Mouse (Mus musculus) heart, embryonic 13.5 days (tissue): Measurements from ENCODE around the gene Ncf4. TPM values are rescaled to one million over a fixed set of nuclear protein-coding genes. Genes with fewer than 3 reads are reported as not detected.

Source experiments
- ATAC-seq: fragments of 200-750 bp; cut with Nextera tagmentation; 2 replicates; pipeline ENCODE4 v1.8.0; 2017; ENCODE audit warnings: moderate TSS enrichment; ENCODE audit not compliant: insufficient number of reproducible peaks, low FRiP score, low TSS enrichment; ENCODE audit errors: extremely low read depth
- H3K27ac ChIP-seq: fragments of 300-500 bp; sonication (generic); replicated peaks from 2 replicates; pipeline ENCODE4 v1.5.1; 2015; ENCODE audit warnings: moderate library complexity, mild to moderate bottlenecking, inconsistent platforms
- H3K27me3 ChIP-seq: fragments of 300-500 bp; sonication (generic); replicated peaks from 2 replicates; pipeline ENCODE4 v1.6.1; 2015; ENCODE audit warnings: mild to moderate bottlenecking, inconsistent platforms
- H3K36me3 ChIP-seq: fragments of 300-500 bp; sonication (generic); 2 replicates; pipeline ENCODE4 v1.6.1; 2015; ENCODE audit warnings: mild to moderate bottlenecking, inconsistent platforms
- H3K4me1 ChIP-seq: fragments of 300-500 bp; sonication (generic); 2 replicates; pipeline ENCODE4 v1.6.1; 2015; ENCODE audit warnings: inconsistent platforms
- H3K4me2 ChIP-seq: fragments of 300-500 bp; sonication (generic); 2 replicates; pipeline ENCODE4 v1.6.1; 2015; ENCODE audit warnings: inconsistent platforms, mild to moderate bottlenecking, moderate library complexity
- H3K4me3 ChIP-seq: fragments of 300-500 bp; sonication (generic); 2 replicates; pipeline ENCODE4 v1.5.1; 2015; ENCODE audit warnings: moderate library complexity, mild to moderate bottlenecking, inconsistent platforms
- H3K9ac ChIP-seq: fragments of 300-500 bp; sonication (generic); 2 replicates; pipeline ENCODE4 v1.6.1; 2015; ENCODE audit warnings: inconsistent platforms, mild to moderate bottlenecking, moderate library complexity
- H3K9me3 ChIP-seq: fragments of 300-500 bp; sonication (generic); 2 replicates; pipeline ENCODE4 v1.6.1; 2016; ENCODE audit warnings: inconsistent platforms
- WGBS: fragments of 180-500 bp; shearing (Covaris S2); methylation state at CpG from one replicate; pipeline ENCODE4 v1.1.7; 2015; ENCODE audit warnings: mixed read lengths; 5-methylcytosine and 5-hydroxymethylcytosine counted together
- microRNA-seq: library from miRNA; unstranded; fragments of <30 nt; microRNA quantifications from one replicate; pipeline ENCODE4, GENCODE M21; 2016
- polyA plus RNA-seq: library from polyadenylated mRNA; unstranded; fragments of >200 nt; fragmentation: Nextera tagmentation; extraction: Ambion mirVana; gene quantifications from 2 replicates; pipeline ENCODE4 v1.2.1, GENCODE M21; 2015

Gene Ncf4
- polyA plus RNA-seq, 1 experiment from 2014 or later = 7.5 TPM

- H3K9me3 ChIP-seq = no peaks in the 10 kb centered on the region
- H3K27me3 ChIP-seq = no peaks in the 10 kb centered on the region
- no peak overlapping the region for H3K4me2 ChIP-seq
- no peak overlapping the region for H3K27ac ChIP-seq
- ATAC-seq = no peak
- no peaks in the 10 kb centered on the region for H3K36me3 ChIP-seq
- no peak overlapping the region for H3K4me3 ChIP-seq
- peaks cover 12% of the 10 kb centered on the region for H3K4me1 ChIP-seq
- 80% methylated on average over 4 of the region's 4 CpGs for WGBS
- H3K9ac ChIP-seq = no peak overlapping the region
These were observed 49.1 kb downstream of the Ncf4 start for GRCm38 (mm10) chr15:78293716-78294115.

GRCm38 (mm10) chr15:78298558-78298957 is 54.0 kb downstream of the Ncf4 start:
- no peak overlapping the region for H3K4me2 ChIP-seq
- H3K27ac ChIP-seq = no peak overlapping the region
- H3K4me3 ChIP-seq = no peak overlapping the region
- no peak overlapping the region for H3K9ac ChIP-seq
- WGBS = 74% methylated on average over 1 of the region's 1 CpGs
- no peaks in the 10 kb centered on the region for H3K36me3 ChIP-seq
- no peaks in the 10 kb centered on the region for H3K27me3 ChIP-seq
- no peaks in the 10 kb centered on the region for H3K9me3 ChIP-seq
- peaks cover 3% of the 10 kb centered on the region; the same call in 1 of the 2 replicates for H3K4me1 ChIP-seq
- ATAC-seq = no peak

GRCm38 (mm10) chr15:78299641-78300040 is 55.0 kb downstream of the Ncf4 start:
- Histone ChIP-seq H3K9ac (no peak overlapping the region), H3K36me3 (no peaks in the 10 kb centered on the region), H3K27me3 (no peaks in the 10 kb centered on the region), H3K4me2 (no peak overlapping the region), H3K27ac (no peak overlapping the region), H3K4me1 (no peaks in the 10 kb centered on the region), H3K4me3 (no peak overlapping the region), H3K9me3 (no peaks in the 10 kb centered on the region)
- ATAC-seq = no peak
- WGBS = 70% methylated on average over 3 of the region's 3 CpGs

GRCm38 (mm10) chr15:78300773-78301172 is 56.2 kb downstream of the Ncf4 start:
- no peak overlapping the region for H3K4me3 ChIP-seq
- no peak overlapping the region for H3K4me2 ChIP-seq
- no peaks in the 10 kb centered on the region for H3K9me3 ChIP-seq
- no peaks in the 10 kb centered on the region for H3K4me1 ChIP-seq
- H3K27ac ChIP-seq = no peak overlapping the region
- H3K9ac ChIP-seq = no peak overlapping the region
- no peak for ATAC-seq
- no peaks in the 10 kb centered on the region for H3K36me3 ChIP-seq
- H3K27me3 ChIP-seq = no peaks in the 10 kb centered on the region

GRCm38 (mm10) chr15:78302718-78303117 is 58.1 kb downstream of the Ncf4 start:
- Histone ChIP-seq H3K4me1 (no peaks in the 10 kb centered on the region), H3K27ac (no peak overlapping the region), H3K27me3 (no peaks in the 10 kb centered on the region), H3K9ac (no peak overlapping the region), H3K9me3 (no peaks in the 10 kb centered on the region), H3K4me2 (no peak overlapping the region), H3K4me3 (no peak overlapping the region), H3K36me3 (no peaks in the 10 kb centered on the region)
- WGBS = 91% methylated on average over 4 of the region's 4 CpGs
- no peak for ATAC-seq

- Histone ChIP-seq H3K27me3 (no peaks in the 10 kb centered on the region), H3K36me3 (no peaks in the 10 kb centered on the region), H3K4me3 (no peak overlapping the region), H3K9ac (no peak overlapping the region), H3K4me2 (no peak overlapping the region), H3K4me1 (no peaks in the 10 kb centered on the region), H3K27ac (no peak overlapping the region), H3K9me3 (no peaks in the 10 kb centered on the region)
- WGBS = 76% methylated on average over 6 of the region's 6 CpGs
- ATAC-seq = no peak
These were observed 59.1 kb downstream of the Ncf4 start for GRCm38 (mm10) chr15:78303665-78304233.

GRCm38 (mm10) chr15:78305341-78305933 is 60.8 kb downstream of the Ncf4 start, which contains the start of gene Csf2rb2:
Gene Csf2rb2 (minus strand): TSS chr15:78305721.
- peaks cover 8% of the 10 kb centered on the region for H3K4me1 ChIP-seq
- H3K36me3 ChIP-seq = no peaks in the 10 kb centered on the region
- H3K9me3 ChIP-seq = no peaks in the 10 kb centered on the region
- 63% methylated on average over 10 of the region's 10 CpGs for WGBS
- no peak within 1 kb of the TSS; the same call in 1 of the 2 replicates for H3K4me2 ChIP-seq
- H3K27ac ChIP-seq = no peak within 1 kb of the TSS
- H3K27me3 ChIP-seq = no peaks in the 10 kb centered on the region
- no peak within 1 kb of the TSS for H3K9ac ChIP-seq
- no peak for ATAC-seq
- no peak within 1 kb of the TSS for H3K4me3 ChIP-seq

- no peak overlapping the region; the same call in 1 of the 2 replicates for H3K9ac ChIP-seq
- H3K4me2 ChIP-seq = no peak overlapping the region
- H3K27ac ChIP-seq = no peak overlapping the region
- no peaks in the 10 kb centered on the region for H3K27me3 ChIP-seq
- 10% methylated on average over 5 of the region's 5 CpGs for WGBS
- H3K36me3 ChIP-seq = no peaks in the 10 kb centered on the region
- ATAC-seq = no peak
- peaks cover 14% of the 10 kb centered on the region for H3K4me1 ChIP-seq
- no peaks in the 10 kb centered on the region for H3K9me3 ChIP-seq
- no peak overlapping the region for H3K4me3 ChIP-seq
These were observed 65.3 kb downstream of the Ncf4 start for GRCm38 (mm10) chr15:78309865-78310264.

- WGBS = 65% methylated on average over 4 of the region's 4 CpGs
- Histone ChIP-seq H3K4me3 (no peak overlapping the region), H3K9ac (no peak overlapping the region), H3K4me1 (peaks cover 14% of the 10 kb centered on the region), H3K4me2 (no peak overlapping the region), H3K36me3 (no peaks in the 10 kb centered on the region), H3K9me3 (no peaks in the 10 kb centered on the region), H3K27ac (no peak overlapping the region), H3K27me3 (no peaks in the 10 kb centered on the region)
- ATAC-seq = no peak
These were observed 66.4 kb downstream of the Ncf4 start for GRCm38 (mm10) chr15:78310971-78311370.

Small RNA genes lying within 50 kb of the gene (microRNA-seq; reads per million reads assigned to microRNA genes)
- gene Mir7676-1 = not detected

Other genes starting within 250 kb of the Ncf4 start
- gene Cacng2, start 124.8 kb upstream of the Ncf4 start, polyA plus RNA-seq = not detected in 2 replicates
- 41.0 and 44.7 TPM in 2 replicates for gene Ift27, start 70.7 kb upstream of the Ncf4 start, polyA plus RNA-seq
- 0.40 and 0.47 TPM in 2 replicates for gene Pvalb, start 38.4 kb upstream of the Ncf4 start, polyA plus RNA-seq
- 0.28 and 0.39 TPM in 2 replicates for gene Csf2rb2, start 60.9 kb downstream of the Ncf4 start, polyA plus RNA-seq
- 0.94 and 1.3 TPM in 2 replicates for gene Csf2rb, start 81.0 kb downstream of the Ncf4 start, polyA plus RNA-seq
- not detected in 2 replicates for gene Tex33, start 151.1 kb downstream of the Ncf4 start, polyA plus RNA-seq
- 12.2 and 14.2 TPM in 2 replicates for gene Tst, start 161.1 kb downstream of the Ncf4 start, polyA plus RNA-seq
- 0.99 and 1.9 TPM in 2 replicates for gene Mpst, start 161.6 kb downstream of the Ncf4 start, polyA plus RNA-seq
- 22.5 and 23.0 TPM in 2 replicates for gene Kctd17, start 183.8 kb downstream of the Ncf4 start, polyA plus RNA-seq
- gene Tmprss6, start 223.8 kb downstream of the Ncf4 start, polyA plus RNA-seq = 0.37 and 0.45 TPM in 2 replicates